Mouse (Mus musculus) cerebellum, adult (tissue): ENCODE results near the gene Wipf2.
"Not testable (repeated sequence)": the region's sequence is repeated elsewhere in the genome, so short reads cannot be mapped to it uniquely, and the experiment has no call there.

Experiments
- ATAC-seq: cut with Nextera tagmentation; 2 replicates; pipeline ENCODE4 v1.9.2; 2017; ENCODE audit warnings: mild to moderate bottlenecking, moderate library complexity, mixed read lengths; ENCODE audit not compliant: insufficient number of reproducible peaks, low FRiP score, low TSS enrichment

The Wipf2 gene

GRCm38 (mm10) chr11:98928186-98928893 lies 64.9 kb downstream of the Wipf2 start:
- ATAC-seq = no peak

GRCm38 (mm10) chr11:98929503-98929902 lies 66.1 kb downstream of the Wipf2 start:
- ATAC-seq = peak; percentile 46; the same call in 1 of the 2 replicates

- peak; percentile 58; the same call in 1 of the 2 replicates for ATAC-seq
Observed at GRCm38 (mm10) chr11:98930127-98930601, 66.7 kb downstream of the Wipf2 start.

- ATAC-seq = no peak
Observed at GRCm38 (mm10) chr11:98930773-98931512, 67.5 kb downstream of the Wipf2 start.

GRCm38 (mm10) chr11:98931513-98932292 lies 68.3 kb downstream of the Wipf2 start:
- no peak for ATAC-seq

- no peak for ATAC-seq
Observed at GRCm38 (mm10) chr11:98932293-98933091, 69.1 kb downstream of the Wipf2 start.

GRCm38 (mm10) chr11:98933151-98933550 lies 69.7 kb downstream of the Wipf2 start:
- ATAC-seq = no peak

GRCm38 (mm10) chr11:98933847-98934246 lies 70.4 kb downstream of the Wipf2 start:
- ATAC-seq = not testable (repeated sequence)

- no peak for ATAC-seq
Observed at GRCm38 (mm10) chr11:98934367-98934766, 70.9 kb downstream of the Wipf2 start.

- ATAC-seq = no peak
Observed at GRCm38 (mm10) chr11:98935123-98935522, 71.7 kb downstream of the Wipf2 start.

GRCm38 (mm10) chr11:98936170-98936569 lies 72.7 kb downstream of the Wipf2 start:
- no peak for ATAC-seq

GRCm38 (mm10) chr11:98936606-98937409 lies 73.4 kb downstream of the Wipf2 start:
- ATAC-seq = no peak

GRCm38 (mm10) chr11:98937410-98937913 lies 74.0 kb downstream of the Wipf2 start:
- no peak for ATAC-seq

- ATAC-seq = no peak
Observed at GRCm38 (mm10) chr11:98937914-98938694, 74.7 kb downstream of the Wipf2 start.

- ATAC-seq = no peak
Observed at GRCm38 (mm10) chr11:98938701-98939083, 75.3 kb downstream of the Wipf2 start.

GRCm38 (mm10) chr11:98939084-98939952 lies 75.9 kb downstream of the Wipf2 start:
- ATAC-seq = no peak

- ATAC-seq = no peak
Observed at GRCm38 (mm10) chr11:98939953-98940641, 76.7 kb downstream of the Wipf2 start.
